Mouse (Mus musculus) spleen, postnatal 4 days (tissue): ENCODE data around the gene Rassf3.
A peak's percentile ranks its signal among the peaks of the same experiment; 100 is the strongest.

Experiments
- DNase-seq, 2 experiments: peaks; one replicate each; pipeline ENCODE4 v3.0.0; 2022; ENCODE audit warnings: low spot score in 2 of 2

Gene Rassf3

DNA sequence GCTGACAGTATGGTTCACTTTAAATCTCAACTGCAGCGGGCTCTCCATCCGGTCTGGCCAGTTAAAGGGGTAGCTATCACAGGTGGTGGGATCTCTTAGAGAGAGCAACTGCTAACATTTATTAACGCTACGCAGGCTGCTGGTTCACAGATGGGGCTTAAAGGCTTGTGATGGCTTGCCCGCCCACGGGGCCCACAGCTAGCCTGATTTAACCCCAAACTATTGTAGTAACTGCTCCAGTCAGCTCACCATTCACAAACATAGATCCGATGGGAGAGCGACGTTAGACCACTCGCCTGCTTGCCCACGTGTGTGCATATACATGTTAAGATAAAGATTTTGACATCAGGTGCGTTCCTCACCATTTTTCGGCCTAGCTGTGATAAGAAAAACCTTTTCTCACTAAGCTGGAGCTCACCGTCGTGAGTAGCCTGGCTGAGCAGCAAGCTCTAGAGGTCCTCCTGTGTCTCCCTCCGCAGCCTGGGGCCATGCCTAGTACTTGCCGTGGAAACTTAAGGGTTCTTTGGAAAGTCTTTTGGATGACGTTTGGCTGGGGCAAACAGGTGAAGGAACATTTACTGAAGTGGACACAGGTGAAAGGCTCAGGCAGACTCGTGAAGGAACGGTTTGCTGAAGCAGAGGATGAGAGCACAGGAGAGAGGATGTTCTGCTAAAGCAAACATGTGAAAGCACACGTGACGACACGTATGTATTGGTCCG, 13.8 kb downstream of the Rassf3 start:
- no peak for DNase-seq

DNA sequence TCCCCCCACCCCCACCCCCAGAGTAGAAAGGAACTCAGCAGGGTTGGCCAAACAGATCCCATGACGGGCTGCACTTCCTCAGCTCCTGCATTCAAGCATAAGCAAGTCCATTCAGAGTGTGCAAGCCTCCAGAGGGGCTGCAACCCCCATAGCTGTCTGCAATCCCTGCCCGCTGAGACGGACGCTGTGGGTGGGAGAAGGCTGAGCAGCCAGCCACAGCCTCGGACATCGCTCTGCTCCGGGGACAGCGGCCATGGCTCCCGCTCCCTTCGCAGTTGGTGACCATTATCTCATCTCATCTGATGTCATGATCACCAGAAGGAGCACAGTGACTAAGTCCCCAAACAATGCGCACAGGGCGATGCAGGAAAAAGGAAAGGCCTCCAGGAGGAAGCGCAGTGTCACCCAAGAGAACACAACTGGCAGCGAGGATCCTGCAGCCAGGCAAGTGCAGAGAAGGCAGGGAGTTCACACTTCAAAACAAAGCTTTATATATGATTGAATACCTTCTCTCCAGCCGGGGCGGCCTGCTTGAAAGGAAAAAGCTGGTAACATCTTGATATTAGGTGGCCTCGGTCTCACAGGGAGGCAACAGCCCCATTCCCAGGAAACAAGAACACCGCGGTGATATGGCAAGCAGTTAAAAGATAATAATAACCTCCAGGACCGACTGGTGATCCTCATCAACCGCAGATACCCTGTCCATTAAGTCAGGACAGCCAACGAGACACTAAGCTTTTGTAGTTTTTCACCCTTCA, 14.6 kb downstream of the Rassf3 start:
- DNase-seq: no peak

DNA sequence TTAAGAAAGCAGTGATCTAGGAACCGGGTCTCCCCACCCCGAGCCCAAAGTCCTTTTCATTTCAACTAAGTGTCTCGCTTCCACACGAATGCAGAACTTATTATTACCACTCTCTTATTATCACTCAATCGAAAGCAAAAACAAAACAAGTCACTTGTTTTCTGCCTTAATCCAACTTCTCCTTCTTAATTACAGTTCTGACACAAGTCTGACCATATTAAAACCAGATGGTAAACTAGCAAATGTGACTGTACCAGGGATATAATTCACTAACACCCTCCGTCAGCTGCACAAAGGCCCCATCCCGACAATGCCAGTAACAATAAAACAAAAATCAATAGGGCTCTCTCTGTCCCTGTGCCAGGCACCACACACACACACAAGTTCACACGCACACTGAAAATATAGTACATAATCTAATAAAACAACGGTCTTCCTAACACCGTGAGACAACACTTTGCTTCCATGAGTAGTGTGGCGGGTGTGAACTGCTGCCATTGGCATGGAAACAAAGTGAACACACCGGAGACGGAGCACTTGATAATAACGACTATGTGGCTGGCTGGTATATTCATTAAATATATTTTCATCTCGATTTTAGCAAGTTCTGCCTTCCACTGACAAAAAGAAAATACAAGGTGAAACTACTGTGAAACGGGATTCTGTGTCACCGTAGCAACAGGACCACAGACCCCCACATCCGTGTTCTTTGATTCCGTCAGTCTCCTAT, 16.9 kb downstream of the Rassf3 start:
- DNase-seq: no peak

DNA sequence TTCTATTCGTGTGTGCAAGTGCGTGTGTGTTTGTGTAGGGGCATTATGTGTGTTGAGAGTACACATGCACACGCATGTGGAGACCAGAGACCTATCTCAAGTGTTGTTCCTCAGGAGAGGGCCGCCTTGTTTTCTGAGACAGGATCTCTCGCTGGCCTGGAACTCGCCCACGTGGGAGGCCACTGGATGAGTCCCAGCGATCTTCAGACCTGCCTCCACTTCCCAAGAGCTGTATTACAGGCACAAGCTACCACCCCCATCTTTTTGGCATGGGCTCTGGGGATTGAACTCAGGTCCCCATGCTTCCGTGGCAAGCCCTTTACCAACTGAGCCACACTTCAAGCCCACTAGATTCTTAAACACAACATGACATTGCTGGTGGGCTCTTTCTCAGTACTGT, 17.7 kb downstream of the Rassf3 start:
- no peak for DNase-seq

DNA sequence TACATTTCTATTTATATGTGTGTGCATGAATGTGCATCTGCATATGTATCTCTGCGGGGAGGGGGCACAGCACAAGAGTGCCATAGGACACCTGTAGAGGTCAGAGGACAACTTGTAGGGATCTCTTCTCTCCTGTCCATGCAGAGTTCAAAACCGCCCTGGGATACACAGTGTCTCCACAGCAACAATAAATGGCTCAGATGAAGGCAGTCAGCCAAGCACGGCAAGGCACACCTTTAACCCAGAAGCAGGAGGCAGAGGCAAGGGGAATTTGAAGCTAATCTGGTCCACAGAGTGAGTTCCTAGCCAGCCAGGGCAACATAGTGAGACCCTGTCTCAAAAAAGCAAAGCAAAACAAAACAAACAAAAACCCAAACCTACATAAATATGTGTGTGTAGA, 18.8 kb downstream of the Rassf3 start:
- DNase-seq: no peak

DNA sequence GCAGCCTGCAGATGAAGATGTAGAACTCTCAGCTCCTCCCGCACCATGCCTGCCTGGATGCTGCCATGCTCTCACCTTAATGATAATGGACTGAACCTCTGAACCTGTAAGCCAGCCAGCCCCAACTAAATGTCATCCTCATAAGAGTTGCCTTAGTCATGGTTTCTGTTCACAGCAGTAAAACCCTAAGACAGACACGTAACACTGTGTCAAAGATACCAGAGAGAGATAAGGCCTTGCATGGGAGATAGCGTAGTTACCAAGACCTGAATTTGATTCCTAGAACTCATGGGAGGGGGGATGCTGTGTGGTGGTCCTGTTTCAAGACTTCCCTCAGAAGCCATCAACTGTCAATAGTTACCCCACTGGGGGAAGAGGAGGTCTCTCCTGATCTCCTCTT, 20.6 kb downstream of the Rassf3 start:
- DNase-seq: no peak

DNA sequence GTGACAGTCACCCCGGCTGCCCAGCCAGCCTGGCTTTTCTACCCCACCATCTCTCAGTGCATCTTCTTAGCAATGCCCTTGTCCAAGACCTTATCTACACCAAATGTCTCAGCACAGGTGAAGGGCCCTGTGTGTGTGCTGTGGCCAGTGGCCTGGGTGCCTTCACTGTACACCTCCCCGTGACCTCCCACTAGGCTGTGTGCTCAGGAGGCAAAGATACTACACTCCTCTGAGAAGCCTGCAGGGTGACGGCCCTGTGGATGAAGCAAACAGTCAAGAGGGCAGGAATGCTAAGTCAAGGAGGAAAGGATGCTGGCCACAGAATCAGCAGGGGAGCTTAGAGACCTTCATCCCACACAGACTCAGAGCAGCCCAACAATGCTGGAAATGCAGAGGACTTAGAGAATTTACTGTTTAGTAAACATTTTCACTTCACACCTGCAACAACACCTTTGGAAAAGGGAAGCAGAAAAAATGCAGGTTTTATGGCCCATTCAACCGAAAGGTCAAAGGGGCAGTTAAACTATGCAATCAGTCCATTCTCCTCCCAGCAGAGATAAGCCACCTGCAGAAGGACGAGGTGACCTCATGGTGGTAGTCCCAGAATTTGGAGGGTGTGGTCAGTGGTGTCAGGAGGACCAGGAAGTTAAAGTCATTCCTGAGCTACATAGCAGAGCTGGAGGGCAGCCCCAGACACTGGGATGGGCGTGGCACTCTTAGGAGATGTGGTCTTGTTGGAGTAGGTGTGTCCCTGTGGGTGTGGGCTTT, 21.3 kb downstream of the Rassf3 start:
- DNase-seq: no peak

DNA sequence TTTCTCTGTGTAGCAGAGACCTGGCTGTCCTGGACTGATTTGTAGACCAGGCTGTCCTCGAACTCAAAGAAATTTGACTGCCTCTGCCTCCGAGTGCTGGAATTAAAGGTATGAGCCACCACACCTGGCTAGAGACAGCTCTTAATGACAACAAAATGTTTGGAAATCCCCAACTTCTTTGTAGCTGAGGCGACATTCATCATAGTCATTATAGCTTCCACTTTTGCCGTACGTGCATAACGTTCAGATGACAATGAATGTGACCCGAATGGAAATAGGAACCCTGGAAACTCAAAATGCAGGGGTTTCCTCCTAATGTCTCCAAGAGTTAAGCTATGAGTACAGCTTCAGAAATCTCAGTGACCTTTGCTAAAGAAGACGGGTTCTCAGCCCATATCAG, 22.1 kb downstream of the Rassf3 start:
- DNase-seq: no peak

DNA sequence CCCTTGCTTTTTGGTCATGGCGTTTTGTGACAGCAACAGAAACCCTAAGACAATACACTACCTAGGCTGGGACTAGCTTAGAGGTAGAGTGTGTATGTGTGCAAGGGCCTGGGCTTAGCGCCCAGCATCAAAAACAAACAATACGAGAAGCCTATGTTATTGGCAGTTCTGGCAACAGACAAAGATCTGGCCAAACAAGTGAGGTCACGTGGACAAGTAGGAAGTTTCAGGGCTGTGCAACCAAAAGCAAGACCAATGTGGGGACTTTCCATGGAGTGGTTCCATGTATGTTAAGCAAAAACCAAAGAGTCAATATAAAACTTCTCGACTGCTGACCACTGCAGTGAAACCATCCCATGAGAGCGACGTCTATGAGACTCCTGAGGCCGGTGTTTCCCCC, 30.3 kb downstream of the Rassf3 start:
- DNase-seq: no peak

DNA sequence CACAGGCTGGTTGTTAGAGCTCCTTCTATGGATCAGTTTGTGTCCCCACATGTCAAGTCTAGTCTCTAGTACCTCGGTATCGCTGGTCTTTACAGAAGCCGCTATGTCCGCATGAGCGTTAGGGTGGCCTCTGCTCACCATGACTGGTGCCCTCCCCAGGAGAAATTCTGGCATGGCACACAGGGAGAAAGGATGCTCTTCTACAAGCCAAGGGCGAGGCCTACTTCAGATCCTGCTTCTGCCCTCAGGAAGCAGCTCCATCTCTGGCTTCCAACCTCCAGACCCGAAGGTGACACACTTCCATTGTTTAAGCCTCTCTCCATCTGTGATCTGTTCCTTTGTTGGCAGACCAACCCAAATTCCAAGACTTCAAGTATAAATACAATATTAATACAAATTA, 31.9 kb downstream of the Rassf3 start:
- DNase-seq: no peak

DNA sequence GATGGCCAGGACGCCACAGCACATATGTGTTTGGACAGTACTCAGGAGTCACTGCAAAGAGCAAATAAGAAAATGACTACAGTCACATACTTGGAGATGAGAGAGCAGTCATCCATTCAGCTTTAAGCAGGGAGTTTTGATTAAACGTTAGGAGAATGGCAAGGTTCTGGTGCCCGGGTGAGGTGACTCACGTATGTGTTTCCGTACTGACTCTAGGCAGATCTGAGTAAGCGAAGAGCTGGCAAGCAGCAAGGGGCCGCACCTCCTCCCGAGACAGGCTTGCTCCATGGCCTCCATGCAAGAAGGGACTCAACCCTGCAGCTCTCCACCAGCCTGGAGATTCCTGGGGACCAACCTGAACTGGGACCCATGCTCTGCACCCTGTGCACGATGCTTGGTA, 32.4 kb downstream of the Rassf3 start:
- DNase-seq: no peak

DNA sequence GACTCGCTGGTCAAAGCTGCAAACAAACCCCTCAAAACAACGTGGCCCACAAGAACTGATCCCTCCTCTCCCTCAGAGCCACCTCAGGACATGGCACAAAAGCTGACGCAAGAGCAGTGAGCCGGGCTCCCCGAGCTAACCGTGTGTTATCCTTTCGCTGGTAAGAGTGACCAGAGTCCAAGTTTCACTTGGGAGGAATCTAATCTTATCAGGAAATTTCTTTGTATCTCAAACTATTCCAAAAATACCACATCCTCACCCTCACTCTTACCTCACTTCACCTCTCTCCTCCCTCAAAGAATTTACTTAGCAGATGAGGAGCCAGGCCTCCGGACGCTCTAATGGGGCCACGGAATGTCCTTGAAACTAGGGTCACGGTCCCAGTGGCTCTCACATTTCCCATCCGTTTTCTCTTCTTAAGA, 36.8 kb downstream of the Rassf3 start:
- no peak for DNase-seq

DNA sequence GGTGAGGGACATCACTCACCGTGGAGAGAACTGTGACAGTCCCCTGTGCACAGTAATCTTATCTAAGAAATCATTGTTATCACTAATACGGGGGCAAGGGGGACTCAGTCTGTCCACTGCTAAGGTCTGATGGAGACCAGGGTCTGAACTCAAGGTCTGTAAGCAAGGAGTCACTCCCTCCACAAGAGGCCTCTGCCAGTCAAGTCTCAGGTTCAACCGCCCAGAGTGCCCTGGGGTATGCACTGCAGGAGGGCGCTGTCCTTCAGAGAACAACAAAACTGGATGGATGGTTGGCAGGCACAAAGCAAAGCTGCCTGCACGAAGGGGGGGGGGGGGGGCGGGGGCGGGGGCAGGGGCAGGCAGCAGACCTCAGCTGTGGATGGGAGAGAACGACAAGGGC, 38.0 kb downstream of the Rassf3 start:
- no peak for DNase-seq

DNA sequence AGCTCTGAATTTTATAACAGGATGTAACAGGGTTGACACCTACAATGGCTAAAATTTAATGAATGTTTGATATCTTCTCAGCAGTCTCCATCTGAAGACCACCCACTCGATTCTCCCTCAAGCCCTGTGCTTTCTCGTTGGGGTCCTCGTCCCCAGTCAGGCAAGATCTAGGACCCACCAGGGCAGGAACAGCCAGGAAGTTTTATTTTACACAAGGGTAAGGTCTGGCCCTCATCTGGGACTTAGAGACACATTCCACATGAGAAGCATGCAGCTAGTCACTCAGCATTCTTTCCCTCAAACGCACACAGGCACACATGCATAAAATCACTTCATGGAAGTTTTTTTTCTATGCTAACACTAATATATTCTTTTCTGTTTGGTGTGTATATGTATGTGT, 39.5 kb downstream of the Rassf3 start:
- no peak for DNase-seq

DNA sequence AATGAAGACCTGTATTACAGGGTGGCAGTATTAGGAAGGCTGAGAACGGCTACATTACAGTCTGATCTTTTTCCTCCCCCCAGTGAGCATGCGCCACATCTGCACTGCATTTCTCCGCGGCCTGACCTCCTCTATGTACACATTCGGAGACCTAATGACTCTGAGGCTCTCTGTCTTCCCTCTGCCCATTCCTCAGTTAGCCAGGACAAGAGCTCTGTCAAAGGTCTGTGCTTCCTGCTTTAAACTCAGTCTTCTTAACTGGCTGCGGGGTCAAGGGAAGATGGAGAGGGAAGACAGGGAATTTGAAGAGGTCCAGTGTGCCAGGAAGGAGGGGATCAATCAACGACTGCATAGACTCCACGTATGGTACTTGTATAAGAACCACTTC, 39.9 kb downstream of the Rassf3 start:
- no peak for DNase-seq

DNA sequence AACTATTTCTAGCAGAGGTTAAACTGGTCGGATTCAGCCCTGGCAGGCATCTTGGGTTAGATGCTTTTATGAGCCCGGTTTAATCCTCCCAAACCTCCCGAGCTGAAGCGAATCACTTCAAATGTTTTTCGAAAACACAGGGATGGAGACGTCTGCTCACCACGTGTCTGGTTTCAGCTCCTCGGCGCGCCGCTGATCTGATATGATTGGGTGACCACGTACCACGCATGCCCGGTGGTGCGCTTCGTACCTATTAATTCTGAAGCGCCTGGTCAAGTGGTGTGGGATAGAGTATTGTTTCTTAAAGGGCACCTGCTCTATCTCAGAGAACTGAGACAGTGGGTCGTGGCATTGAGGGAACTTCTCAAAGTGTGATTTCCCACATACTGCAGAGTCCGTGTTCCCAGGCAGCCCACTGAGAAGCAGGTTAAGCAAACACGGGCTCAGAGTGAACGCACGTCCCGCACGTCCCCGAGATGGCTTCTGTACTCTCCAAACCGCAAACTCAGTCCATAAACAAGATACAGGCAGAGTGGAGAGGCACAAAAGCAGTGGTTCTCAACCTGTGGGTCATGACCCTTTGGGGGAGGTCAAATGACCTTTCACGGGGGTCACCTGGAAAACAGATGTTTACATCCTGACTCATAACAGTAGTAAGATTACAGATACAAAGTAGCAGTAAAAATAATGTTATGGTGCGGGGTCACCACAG, 40.4 kb downstream of the Rassf3 start:
- DNase-seq: peak in 1 of 2 experiments; percentile 58

DNA sequence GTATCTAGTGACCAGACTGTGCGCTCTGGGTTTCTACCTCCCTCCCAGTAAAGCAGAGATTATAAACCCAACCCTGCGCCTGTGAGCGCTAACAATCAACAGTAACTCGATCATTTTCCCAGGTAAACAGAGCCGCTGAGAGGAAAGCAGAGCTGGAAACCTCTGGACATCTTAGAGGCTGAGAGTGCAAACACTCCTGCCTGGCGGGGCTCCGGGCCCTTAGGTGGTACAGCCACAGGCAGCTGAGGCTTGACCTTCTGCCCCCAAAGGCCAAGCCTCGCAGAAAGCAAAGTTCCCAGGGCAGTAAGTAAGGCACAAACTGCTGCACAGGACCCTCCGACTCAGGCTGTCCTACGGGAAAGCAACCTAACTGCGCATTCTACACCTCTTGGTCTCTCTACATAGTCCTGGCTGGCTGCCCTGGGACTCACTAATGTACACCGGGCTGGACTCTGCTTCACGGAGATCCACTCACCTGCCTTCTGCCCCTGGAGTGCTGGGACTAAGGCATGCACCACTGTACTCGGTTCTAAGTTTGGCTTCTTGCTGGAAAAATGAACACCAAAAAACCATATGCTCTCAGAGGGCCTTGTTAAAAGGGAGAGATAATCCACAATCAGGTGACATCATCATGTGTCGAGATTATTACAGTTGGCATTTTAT, 41.6 kb downstream of the Rassf3 start:
- DNase-seq: no peak

DNA sequence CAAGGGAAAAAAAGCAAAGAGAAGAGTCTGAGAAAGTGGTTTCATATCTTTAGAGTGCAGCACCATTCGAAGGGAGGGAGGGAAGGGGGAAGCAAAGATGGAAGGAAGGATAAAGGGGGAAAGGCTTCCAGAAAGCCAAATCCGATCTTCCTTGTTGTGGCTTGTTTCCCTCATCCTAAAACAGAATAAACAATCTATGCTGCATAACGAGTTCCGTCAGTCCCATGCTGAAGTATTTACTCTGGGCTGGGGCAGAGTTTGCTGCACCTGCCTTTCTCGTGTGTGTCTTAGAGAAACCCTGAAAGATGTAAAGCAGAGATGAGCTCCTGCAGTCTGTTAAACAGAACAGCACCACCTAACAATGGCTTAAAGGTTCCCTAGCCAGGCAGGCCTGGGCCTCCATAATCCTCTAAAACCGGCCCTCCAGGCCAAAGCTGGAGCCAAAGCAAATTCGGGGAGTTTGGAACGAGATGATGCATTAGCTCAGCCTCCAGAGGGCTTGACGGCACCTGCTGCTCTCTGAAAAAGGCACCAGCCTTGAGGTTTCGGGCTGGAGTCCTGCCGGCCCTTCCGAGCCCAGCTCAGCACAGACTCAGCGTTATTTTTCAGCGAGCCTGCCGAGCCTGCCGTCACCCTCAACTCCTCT, 43.4 kb downstream of the Rassf3 start:
- DNase-seq: no peak

DNA sequence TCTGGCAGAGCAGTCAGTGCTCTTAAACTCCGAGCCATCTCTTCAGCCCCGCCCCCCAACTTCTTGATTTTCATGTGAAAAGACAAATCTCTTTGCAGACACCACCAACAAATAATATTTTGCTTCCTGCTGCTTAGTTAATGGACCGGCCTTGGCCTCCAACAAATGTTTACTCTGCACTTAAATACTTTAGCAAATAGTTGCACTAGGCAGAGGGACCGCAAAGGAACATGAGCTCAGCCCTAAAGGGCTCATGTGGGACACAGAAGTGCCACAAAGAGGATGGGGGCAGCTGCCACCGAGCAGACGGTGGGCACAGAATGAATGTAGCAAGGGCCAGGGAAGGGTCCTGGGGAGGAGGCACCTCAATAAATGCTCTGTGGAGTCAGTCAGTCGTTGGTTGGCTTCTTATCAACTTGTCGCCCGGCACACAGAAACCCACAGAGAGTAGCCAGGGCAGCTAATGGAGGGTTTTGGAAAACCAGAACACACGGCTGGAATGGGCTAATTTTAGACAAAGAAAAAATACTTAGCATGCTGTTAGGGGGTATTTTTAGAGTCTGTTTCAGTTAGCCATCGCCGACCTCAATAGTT, 44.0 kb downstream of the Rassf3 start:
- no peak for DNase-seq
